Mouse (Mus musculus) v-Abl transformed pro-B cells (cell line): ENCODE results near the gene Gltpd2.
"Not testable (repeated sequence)": the region's sequence is repeated elsewhere in the genome, so short reads cannot be mapped to it uniquely, and the experiment has no call there.

Source experiments
- in situ Hi-C, 2 experiments: fragments of 400-800 bp; cut with MboI; formaldehyde crosslinking; loops; one replicate each; pipeline ENCODE4 v1.15.1; 2025; ENCODE audit not compliant: unreplicated experiment in 2 of 2

Gene Gltpd2

DNA sequence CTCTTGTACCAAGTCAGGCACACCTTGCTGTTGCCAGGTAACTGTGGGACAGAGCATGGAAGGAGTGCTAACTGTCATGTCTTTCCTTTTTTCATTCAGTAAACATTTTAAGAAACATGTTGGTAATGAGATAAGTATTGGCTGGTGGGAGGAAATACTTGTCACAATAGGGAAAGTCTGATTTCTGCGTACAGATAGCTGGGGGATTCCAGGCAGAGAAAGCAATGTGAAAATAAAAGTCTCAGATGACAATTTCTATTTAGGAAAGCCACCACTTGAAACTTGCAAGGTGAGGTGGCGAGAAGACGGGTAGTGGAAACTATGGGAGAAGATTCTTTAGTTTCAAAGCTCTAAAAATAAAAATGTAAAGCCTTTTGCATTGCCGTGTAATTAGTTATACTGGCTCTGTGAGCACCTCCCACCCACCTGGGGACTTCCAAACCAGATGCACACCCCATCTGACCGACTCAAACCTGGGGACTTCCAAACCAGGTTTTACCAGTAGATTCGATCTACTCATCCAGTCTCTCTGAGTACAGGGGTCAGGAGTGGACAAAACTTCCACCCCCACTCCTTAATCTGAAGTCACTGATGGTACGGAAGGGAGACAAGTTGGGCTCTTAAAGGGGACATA lies 6.2 kb upstream of the Gltpd2 start:
- in situ Hi-C loops: loop anchor here (25.0 kb wide), 1 partner anchor 276 kb away; the partner anchor contains the start of genes 0610010K14Rik (in 2 of the 2), Bcl6b (in 2 of the 2), Gm21988 (in 2 of the 2) and Rnasek (in 2 of the 2)

DNA sequence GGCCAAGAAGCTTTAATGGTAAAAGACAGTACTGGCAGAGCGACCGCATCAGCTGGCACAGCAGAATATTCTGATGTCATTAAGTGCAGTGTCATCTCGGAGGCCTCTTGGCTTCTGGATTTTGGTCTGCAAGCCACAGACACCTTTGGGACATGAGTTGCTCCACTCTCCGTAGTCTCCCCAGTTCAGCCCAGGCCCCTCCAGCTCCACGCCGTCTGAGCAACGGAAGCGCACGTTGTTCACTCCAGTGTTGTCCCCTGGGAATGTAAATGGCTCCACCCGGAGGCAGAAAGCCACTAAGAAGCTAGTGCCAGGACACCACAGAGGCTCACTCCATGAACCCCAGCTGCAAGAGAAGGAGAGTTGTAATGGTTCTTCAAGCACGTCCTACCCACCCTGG lies 5.5 kb upstream of the Gltpd2 start:
- in situ Hi-C loops: loop anchor here (25.0 kb wide), 1 partner anchor 276 kb away; the partner anchor contains the start of genes 0610010K14Rik (in 2 of the 2), Bcl6b (in 2 of the 2), Gm21988 (in 2 of the 2) and Rnasek (in 2 of the 2)

DNA sequence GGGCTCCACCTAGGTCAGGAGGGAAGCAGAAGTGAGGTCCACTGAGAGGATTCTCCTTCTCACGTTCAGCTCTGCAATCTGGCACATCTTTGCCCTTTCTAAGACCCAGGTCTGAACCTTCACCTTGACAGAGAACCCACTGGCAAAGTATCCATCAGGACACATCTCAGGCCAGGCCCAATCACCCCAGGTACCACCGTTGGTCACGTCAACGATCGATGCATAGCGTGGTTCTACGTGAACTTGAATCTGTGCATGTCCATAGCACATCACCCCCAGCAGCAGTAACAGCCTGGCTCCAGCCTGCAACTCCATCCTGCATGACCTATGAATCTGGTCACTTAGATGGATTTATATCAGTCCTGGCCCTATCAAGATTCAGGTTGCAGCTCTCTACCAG lies 4.7 kb upstream of the Gltpd2 start, which contains the start of gene Vmo1:
Gene Vmo1, minus strand, starts transcription at position 329 of the 400 bp plus-strand sequence.
- in situ Hi-C loops: loop anchor here (25.0 kb wide), 1 partner anchor 277 kb away; the partner anchor contains the start of genes 0610010K14Rik (in 2 of the 2), Bcl6b (in 2 of the 2), Gm21988 (in 2 of the 2) and Rnasek (in 2 of the 2)

DNA sequence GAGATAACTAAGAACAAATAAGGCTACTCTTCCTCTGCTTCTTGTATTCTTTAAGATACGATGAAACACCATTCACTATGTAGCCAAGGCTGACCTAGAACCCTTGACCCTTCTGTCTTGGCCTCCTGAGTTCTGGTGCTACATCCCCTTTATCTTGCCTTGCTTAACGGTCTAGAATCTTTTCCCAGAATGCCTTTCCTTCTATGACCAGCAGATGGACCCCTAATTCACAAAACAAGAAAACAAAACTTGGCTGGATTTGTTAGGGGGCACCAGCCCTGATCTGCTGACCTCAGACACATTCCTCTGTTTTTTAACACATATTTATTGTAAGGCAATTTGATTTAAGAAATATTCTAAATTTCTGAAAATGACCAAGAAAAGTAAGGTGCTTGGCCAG lies 2.6 kb upstream of the Gltpd2 start:
- in situ Hi-C loops: loop anchor here (5.0 to 25.0 kb wide), 4 partner anchors 86 to 279 kb away; partner anchors contain the start of genes 0610010K14Rik (in 2 of the 2), Bcl6b (in 2 of the 2), Gm21988 (in 2 of the 2) and Rnasek (in 2 of the 2)

DNA sequence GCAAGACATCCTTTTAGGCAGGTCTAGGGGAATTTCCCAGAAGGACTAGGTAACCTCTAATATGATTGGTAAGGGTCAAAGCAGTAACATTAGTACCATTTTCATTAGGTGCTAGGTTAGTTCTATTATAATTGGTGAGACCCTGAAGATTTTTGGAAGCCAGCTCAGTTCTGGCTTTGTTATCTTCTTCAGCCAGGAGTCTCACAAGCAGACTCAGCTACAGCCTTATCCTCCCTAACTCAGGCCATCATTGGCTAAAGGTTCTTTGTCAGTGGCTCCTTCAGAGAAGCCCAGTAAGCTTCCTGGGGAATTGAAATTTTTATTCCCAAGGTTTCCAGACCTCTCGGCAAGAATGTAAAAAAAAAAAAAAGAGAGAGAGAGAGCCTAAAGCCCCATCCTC lies 560 bp upstream of the Gltpd2 start:
- in situ Hi-C loops: loop anchor here (5.0 to 25.0 kb wide), 4 partner anchors 84 to 281 kb away; partner anchors contain the start of genes 0610010K14Rik (in 2 of the 2), Bcl6b (in 2 of the 2), Gm21988 (in 2 of the 2) and Rnasek (in 2 of the 2)

DNA sequence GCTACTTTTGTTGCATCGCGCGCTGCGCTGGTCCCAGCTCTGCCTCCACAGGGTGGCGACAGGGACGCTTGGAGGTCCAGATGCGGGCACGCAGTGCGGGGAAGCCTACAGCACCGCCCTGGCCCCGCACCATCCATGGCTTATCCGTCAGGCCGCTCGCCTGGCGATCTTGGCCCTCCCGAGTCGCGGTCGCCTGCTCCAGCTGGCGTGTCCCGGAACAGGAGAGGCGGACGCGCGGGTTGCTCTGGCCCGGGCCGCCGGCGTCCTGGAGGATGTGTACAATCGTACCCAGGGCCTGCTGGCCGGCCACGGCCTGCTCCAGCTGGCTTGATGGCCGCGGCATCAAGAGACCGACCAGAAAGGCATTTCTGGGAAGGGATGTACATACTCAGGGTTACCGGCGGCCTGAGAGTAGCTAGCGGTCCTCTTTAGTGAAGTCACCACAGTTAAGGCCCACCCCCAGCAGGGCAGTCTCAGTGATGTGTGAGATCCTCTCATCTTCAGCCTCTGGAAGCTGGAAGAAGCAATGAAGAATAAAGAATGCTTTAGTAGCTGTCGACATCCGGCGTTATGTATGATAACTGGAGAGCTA lies 1.3 kb downstream of the Gltpd2 start:
- in situ Hi-C loops: loop anchor here (25.0 kb wide), 1 partner anchor 283 kb away; the partner anchor contains the start of genes 0610010K14Rik (in 2 of the 2), Bcl6b (in 2 of the 2), Gm21988 (in 2 of the 2) and Rnasek (in 2 of the 2)

DNA sequence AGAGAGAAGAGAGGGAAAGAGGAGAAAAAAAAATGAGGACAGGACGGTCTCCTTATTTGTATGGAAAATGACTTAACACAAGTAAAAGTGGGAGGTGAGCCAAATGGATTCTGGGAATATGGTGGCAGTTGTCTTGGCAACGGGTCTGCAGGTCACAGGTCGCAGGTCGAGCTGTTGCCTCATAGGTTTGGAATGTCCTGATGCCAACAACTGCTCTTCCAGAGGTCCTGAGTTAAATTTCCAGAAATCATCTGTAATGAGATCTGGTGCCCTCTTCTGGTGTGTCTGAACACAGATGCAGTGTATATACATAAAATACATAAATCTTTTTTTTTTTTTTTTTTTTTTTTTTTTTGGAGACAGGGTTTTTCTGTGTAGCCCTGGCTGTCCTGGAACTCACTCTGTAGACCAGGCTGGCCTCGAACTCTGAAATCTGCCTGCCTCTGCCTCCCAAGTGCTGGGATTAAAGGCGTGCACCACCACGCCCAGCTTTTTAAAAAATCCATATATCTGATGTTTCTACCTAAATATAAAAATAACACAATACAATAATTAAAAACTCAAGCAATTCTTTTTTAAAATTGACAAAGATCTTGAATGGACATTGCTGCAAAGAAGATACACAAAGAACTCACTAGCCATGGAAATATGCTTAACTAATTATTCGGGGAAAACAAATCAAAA lies 4.5 kb downstream of the Gltpd2 start:
- in situ Hi-C loops: loop anchor here (25.0 kb wide), 1 partner anchor 286 kb away; the partner anchor contains the start of genes 0610010K14Rik (in 2 of the 2), Bcl6b (in 2 of the 2), Gm21988 (in 2 of the 2) and Rnasek (in 2 of the 2)

DNA sequence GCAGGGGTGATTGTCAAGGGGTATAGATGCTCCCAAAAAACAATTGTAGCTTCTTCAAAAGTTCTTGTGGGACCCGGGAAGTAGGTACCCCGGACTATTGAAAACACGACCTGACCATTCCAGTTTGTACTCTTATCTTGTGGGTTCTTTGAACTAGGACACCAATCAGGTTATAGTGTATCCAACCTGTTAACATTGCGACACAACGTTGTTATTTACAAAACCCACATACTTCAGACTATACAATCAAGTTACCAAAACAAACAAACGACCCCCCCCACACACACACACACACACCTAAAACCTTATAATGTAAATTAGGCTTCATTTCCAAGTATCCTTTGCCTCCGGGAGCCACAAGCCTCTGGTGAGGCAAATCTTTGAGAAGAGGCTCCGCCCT lies 5.8 kb downstream of the Gltpd2 start:
- in situ Hi-C loops: loop anchor here (25.0 kb wide), 1 partner anchor 287 kb away; the partner anchor contains the start of genes 0610010K14Rik (in 2 of the 2), Bcl6b (in 2 of the 2), Gm21988 (in 2 of the 2) and Rnasek (in 2 of the 2)

DNA sequence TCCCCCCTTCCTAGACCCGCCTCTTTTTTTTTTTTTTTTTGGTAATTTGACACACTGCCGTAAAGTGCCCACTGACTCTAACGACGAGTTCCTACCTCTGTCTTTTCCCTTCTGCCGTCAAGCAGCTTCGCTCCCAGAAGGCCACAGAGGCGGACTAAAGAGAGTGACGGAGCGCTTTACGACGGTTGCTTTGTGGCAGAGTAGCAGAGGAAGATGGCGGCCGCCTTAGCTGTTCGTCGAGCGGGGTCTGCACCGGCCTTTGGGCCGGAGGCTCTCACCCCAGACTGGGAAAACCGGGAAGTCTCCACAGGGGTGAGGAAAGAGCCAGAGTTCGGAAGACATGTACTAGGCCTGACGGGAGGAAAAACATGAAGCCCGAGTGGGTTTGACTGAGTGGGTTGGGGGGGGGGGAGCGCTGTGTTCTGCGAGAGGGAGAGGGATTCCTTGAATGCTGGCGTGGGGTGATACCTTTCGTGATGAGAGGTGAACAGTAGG lies 6.2 kb downstream of the Gltpd2 start, which contains the start of gene Psmb6:
Gene Psmb6, plus strand, starts transcription at position 184 of the 495 bp plus-strand sequence.
- in situ Hi-C loops: no loop called here

DNA sequence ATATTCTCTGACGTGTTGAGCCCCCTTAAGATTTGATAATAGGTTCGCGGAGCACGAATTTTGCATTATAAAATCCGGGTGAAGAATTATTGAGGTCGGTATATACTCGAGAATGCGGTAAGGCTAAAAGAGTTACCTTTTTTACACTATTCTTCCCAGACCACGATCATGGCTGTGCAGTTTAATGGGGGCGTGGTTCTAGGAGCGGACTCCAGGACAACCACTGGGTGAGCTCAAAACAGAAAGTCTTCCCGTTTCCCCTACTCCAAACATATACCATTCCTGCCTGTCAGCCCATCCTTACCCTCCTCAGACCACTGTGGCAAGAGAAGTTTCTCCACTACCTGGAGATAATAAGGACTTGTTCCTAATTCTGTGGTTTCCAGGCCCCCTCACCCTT lies 6.7 kb downstream of the Gltpd2 start:
- in situ Hi-C loops: no loop called here

DNA sequence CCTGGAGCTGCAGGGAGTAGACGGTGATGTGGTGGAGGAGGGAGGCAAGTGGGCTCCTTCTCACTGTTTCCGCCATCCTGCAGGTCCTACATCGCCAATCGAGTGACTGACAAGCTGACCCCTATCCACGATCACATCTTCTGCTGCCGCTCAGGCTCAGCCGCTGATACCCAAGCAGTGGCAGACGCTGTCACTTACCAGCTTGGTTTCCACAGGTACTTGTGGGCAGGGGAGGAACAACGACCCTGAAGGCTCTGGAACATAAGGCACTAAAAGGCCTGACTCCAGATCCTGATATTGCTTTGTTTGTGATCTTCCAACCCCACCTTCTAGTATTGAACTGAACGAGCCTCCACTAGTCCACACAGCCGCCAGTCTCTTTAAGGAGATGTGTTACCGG lies 7.2 kb downstream of the Gltpd2 start:
- in situ Hi-C loops: no loop called here

DNA sequence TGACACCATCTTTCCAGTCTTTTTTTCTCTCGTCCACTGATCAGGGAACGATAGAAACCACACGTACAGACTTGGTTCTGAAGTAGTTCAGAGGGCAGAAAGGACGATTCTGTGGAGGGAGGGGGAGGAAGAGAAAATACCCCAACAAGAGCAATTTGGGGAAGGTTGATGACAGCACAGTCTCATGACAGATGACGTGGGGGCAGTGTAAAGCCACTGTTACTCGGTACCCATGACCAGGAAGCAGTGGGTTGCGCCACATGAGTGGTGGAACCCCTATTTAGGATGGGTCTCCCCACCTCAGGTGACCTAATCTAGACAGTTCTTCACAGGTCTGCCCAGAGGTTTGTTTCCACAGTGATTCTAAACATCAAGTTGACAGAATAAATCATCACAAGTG lies 9.6 kb downstream of the Gltpd2 start:
- in situ Hi-C loops: no loop called here

DNA sequence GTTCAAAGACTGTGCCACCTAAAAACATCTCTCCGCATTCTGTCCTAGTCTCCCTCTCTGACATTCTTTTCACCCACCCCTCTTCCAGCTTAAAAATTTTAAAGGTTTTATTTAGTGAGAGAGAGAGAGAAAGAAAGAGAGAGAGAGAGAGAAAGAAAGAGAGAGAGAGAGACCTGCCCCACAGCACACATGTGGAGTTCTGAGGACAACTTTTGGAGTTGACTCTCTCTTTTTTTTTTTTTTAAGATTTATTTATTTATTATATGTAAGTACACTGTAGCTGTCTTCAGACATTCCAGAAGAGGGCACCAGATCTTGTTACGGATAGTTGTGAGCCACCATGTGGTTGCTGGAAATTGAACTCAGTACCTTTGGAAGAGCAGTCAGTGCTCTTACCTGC lies 12.1 kb downstream of the Gltpd2 start:
- in situ Hi-C loops: not testable (repeated sequence)

DNA sequence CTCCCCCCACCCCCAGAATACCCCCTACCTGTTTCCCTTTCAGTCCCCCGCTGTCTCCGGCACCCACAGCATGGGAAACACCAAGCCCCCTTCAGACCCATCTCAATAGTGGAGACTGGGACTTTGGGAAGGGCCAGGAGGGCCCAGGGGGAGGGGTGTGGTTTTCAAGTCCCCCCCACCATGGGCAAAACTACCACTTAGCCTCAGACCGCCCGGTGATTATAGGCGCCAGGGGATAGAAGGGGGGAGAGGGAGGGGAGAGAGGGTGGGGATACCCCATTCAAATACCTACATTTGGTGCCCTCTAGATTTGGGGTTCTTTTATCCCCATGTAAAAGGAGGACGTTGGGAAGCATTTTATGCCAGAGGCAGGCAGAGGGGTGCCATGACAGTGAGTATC lies 13.8 kb downstream of the Gltpd2 start, which contains the start of gene Gm40193:
Gene Gm40193, minus strand, starts transcription at position 101 of the 400 bp plus-strand sequence.
- in situ Hi-C loops: no loop called here

DNA sequence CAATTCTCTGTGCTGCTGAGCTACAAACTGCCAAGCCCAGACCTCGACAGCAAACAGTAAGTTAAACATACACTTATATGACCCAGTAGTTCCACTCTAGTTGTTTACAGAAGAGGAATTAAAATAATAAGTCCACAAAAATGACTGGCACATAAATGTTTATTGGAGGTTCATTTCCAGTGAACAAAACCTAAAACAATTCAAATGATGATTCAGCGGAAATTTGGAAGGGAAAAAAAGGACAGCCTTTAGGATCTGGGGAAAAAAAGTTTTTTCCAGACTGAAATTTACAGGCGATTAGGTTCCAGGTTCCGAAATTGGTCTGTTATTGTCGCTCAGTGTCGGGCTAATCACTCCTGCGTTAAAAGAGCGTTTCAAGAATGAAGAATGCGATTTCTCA lies 20.4 kb downstream of the Gltpd2 start:
- in situ Hi-C loops: no loop called here

DNA sequence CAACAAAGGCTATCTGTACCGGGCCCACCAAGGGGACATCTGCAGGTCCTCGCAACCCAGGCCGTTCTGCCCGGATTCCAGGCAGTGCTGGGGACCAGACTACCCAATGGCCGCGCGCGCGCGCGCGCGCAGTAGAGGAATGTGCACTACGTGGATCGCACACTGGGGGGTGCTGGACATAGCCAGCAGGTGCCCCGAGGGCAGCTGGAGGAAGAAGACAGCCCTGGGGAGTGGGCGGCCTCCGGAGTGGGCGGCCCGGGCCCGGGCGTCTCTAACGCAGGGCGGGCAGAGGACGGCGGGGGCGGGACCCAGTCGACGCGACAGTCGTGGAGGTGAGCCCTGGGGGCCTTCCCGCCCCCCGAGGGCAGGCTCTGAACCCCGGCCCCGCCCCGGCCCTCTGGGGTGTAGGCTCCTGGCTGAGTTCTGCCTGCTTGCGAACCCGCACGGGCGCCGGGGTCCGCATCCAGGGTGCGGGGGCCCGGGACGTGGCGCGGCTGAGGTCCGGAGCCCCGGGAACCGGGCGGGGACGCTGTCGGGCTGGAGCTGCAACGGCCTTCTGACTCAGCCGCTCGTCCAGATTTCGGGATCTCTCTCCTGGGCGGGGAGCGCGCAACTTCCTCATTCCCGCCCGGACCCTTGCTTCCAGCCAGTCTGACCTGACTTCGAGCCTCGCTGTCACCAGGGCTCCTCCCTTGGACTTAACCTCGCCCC lies 21.0 kb downstream of the Gltpd2 start, which contains the start of gene Pld2:
Gene Pld2, plus strand, starts transcription at position 188 of the 711 bp plus-strand sequence.
- in situ Hi-C loops: loop anchor here (10.0 kb wide), 2 partner anchors 55 to 65 kb away; no protein-coding TSS in a partner anchor

DNA sequence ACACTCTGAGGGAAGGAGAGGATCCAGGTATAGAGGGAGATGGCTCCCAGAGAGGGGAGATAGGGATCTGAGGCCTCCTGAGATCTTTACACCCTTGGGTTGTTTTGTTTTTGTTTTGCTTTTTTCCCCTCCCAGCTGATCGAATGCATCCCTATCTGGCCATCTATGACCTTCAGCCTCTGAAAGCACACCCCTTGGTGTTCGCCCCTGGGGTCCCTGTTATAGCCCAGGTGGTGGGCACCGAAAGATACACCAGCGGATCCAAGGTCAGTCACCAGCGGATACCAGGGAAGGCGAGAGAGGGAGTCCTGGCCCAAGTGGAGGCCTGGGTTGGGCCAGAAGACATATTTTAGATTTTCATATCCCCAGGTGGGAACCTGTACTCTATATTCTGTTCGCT lies 21.9 kb downstream of the Gltpd2 start:
- in situ Hi-C loops: loop anchor here (10.0 kb wide), 2 partner anchors 54 to 64 kb away; no protein-coding TSS in a partner anchor

DNA sequence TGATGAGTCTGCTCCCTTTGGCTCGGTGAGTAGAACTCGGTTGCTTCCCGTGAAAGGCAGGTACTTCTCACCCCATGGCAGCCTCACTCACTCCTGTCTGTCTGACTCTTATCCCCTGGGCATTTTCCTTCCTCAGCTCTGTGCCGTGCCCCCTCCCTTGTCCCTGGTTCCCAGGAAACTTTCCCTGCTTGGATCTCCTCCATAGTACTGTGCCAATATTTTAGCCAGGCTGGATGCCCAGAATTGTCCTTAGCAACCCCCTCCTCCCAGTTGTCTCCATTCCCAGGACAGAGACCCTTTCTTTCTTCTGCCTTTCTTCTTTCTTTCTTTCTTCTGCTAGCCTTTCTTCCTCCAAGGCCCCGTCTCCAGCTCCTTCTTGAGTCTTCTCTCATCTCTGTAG lies 22.4 kb downstream of the Gltpd2 start:
- in situ Hi-C loops: loop anchor here (10.0 kb wide), 2 partner anchors 53 to 63 kb away; no protein-coding TSS in a partner anchor

DNA sequence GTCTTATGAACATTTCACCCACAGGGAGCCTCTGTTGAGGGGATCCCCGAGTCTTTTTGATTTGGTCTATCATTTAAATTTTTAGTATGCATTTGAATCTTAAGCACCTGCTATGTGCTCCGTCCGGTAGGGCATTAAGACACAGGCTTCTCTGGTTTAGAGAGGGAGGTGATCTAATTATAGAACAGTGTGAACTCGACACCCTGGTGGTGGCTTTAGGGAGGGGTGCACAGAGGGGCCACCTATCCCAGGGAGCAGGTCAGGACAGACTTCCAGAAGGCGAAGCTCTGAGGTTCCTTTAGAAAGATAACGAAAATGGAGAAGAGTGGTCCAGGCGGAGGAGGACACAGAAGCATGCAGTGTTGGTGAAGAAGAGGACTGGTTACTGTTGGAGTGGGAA lies 25.5 kb downstream of the Gltpd2 start:
- in situ Hi-C loops: loop anchor here (10.0 kb wide), 2 partner anchors 50 to 60 kb away; no protein-coding TSS in a partner anchor
